Mouse (Mus musculus): ENCODE results near the gene Tbx6.

Gene Tbx6

DNA sequence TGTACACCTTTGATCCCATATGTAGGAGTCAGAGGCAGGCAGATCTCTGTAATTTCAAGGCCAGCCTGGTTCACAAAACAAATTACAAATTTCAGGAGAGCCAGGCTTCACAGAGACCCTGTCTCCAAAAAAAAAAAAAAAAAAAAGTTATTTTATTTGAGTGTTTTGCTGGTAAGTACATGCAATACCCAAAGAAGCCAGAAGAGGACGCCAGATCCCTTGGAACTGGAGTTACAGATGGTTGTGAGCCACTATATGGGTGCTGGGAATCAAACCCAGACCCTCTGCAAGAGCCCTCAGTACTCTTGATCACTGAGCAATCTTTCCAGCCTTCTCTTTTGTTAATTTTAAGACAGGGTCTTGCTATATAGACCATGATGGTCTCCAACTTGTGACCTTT lies 37.5 kb downstream of the Tbx6 start:
- no peak for DNase-seq

DNA sequence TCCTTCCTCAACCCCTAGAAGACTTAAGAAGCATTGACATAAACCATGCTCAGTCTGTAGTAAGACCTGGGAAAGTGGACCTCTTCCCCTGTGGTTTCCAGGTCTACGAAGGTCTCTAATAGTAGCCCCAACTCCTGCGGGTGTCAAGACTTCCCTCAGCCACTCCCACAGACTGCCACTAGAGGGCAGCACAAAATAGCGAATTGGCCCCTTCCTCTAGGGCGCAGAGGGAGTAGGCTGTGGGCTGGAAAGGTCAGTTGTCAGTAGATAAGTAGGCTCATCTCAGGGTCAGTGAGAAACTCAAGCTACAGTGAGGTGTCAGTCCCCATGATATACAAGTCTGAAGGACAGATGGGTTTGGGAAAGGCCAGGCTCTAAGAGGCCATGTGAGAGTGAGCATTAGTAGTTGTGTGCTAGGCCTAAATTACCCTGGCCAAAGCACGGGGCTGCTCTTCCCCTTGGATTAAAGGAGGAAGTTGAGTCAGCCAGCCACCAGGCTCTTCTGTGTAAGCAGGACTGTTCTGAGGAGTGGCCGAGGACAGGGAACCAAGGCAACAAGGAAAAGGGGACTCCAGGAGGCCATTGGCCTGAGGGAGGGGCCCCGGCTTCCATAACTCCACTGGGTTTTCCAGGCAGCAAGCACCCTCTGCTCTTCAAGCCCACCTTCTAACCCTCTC lies 40.7 kb downstream of the Tbx6 start:
- DNase-seq = peak; percentile 87

DNA sequence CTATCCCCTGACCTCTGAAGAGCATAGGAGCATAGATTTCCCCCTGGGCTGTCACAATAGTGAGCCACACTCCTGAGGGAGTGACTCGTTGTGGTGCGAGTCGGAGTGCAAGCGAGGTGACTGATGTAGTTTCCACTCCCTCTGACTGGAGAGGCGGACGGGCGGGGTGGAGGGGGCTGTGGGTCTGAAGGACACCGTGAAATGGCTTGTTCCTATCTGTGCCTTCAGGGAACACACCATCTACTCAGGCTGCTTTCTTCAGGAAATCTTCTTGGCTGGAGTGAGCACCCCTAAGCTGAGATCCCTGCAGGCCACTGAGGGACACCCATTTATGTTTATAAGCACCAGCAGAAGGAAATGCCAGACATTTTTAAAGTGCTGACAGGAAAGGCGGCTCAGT lies 41.5 kb downstream of the Tbx6 start:
- no peak for DNase-seq

DNA sequence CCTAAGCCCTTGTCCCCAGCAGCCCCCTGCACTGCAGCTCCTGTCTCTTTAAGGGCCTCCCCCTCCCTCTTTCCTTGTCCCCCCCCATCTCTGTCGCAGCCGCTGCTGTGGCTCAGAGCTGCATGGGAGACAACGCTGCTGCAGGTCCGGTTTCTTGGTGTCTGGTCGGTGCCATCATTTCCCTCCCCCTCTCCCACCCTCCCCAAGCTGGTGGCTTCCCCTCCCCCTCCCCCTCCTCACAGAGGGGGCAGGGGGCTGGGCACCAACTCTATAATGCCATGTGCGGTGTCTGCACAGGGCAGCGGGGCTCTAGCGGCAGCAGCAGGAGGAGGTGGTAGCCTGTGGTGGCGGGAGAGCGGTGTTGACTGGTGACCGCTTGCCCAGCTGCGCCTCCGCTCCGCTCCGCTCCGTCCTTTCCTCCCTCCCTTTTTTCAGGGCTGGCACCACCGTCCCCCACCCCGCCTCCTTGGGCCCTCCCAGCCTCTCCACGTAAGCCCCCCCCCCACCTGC lies 42.0 kb downstream of the Tbx6 start:
- DNase-seq = peak; percentile 53

DNA sequence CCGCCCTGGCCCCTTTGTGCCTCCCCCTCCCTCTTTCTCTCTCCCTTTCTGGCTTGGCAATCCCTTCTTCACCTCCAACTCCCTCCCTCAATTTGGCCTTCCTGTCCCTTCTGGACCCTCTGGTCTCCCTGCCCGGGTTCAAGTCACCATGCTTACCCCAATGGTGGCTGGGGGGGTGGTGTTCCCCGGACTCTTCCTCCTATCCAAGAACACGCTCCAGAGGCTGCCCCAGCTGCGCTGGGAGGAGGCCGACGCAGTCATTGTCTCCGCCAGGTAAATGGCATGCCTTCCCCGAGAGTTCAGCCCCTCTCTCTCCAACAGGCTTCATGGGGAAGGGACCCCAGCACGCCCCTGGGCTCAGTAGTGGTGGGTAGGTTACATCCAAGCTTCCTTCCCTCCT lies 42.7 kb downstream of the Tbx6 start:
- DNase-seq = no peak

DNA sequence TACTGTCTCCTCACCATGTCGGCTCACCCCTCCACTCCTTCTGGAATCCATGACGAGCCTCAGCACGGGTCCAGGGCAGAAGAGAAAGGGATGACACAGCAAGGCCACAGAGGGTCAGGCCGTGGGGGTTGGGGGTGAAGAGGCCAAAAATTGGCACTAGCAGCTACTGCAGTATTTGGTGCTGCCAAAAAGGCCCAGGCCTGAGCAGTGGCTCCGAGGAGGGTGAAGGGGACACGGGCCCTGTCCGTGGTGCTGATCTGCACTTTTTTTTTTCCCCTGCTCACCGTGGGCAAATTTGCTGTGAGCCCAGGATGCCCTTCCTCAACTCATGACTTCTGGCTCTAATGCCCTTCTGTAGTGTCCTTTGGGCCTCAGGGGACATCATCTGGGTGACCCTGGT lies 44.1 kb downstream of the Tbx6 start:
- DNase-seq = peak; percentile 54

DNA sequence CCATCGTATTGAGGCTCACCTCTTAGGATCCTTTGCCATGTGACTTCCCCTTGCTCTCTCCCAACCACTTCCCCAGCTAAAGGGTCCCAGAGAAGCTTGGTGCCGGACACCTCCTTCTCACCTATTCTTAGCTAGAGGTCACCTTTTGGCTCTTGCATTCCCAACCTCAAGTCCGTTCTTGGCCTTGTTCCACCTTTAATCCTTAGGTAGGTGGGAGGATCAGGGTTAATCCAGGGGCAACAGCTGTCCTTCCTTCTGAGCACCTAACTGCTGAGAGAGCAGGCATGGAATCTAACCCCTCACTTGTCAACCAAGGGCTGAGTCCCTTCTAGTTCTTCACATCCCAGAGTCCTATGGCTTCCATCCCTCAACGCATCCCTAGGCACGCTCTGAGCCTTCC lies 44.7 kb downstream of the Tbx6 start:
- no peak for DNase-seq

DNA sequence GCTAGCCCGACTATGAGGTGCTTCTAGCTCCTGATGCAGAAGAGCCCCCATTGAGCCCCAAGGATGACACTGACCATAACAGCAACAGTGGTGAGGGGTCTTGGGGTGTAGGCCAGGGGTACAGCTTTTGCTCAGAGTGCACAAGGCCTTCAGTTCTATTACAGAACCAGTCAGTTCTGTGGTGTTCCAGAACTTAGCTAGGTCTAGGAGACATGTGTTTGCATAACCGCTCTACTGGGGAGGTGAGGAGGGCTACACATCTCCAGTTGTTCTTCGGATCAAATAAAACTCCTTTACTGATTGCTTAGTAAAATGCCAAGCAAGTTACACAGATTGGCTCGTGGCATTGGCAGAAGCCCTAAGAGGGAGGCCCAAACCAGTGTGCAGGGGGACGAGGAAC lies 50.3 kb downstream of the Tbx6 start, which contains the start of gene 4930451I11Rik:
TSS of gene 4930451I11Rik (minus strand) at position 101 of the 400 bp plus-strand sequence.
- DNase-seq = no peak

DNA sequence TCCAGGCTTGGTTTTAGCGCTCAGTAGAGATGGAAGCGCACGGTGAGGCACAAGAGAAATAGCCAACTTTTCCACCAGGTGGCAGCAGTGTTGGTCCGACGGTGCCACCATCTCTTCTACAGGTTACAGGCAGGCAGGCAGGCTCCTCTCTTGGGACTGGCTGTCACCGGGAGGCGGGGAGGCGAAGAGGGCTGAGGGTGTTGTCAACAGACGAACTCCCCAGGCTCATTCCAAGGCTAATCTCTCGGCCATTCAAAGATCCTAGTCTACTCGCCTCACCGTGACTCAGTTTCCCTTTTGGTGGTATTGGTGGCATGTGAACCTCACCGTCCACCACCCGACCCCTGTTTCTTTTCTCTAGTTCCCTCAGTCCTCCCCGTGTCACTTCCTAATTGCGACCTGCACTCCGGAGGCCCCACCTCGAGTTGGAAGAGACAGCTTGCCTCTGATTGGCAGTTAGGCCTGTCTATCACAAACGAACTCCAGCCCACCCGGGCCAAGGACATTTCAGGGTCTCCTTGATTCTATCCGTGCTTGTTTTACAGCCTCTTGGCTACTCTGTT lies 50.8 kb downstream of the Tbx6 start:
- DNase-seq = peak; percentile 87

DNA sequence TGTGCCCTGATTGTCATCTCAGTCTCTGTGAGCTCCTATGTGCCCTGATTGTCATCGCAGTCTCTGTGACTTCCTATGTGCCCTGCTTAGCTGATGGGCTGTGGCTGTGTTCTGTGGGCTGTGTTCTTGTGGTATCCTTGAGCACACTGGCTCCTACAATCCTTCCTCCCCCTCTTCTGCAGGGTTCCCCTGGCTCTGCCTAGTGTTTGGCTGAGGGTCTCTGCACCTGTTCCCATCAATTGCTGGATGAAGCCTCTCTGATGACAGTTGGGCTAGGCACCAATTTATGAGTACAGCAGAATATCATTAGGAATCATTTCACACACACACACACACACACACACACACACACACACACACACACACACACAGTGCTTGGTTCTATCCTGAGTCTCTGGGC lies 52.0 kb downstream of the Tbx6 start:
- no peak for DNase-seq
